Mouse (Mus musculus) liver, postnatal 0 days (tissue): ENCODE results near the gene Zfp11. TPM values are rescaled to one million over a fixed set of nuclear protein-coding genes. Genes with fewer than 3 reads are reported as not detected.

ENCODE experiments used
- ATAC-seq: fragments of 200-750 bp; cut with Nextera tagmentation; 2 replicates; pipeline ENCODE4 v1.8.0; 2017; ENCODE audit warnings: mild to moderate bottlenecking, moderate library complexity
- DNase-seq: peaks from one replicate; pipeline ENCODE4 v3.0.0-alpha.2; 2016
- H3K27ac ChIP-seq: fragments of 300-500 bp; sonication (generic); 2 replicates; pipeline ENCODE4 v1.5.1; 2014; ENCODE audit warnings: antibody characterized with exemption, moderate library complexity, mild to moderate bottlenecking, low read depth
- H3K27me3 ChIP-seq: fragments of 300-500 bp; sonication (generic); 2 replicates; pipeline ENCODE4 v1.6.1; 2014; ENCODE audit warnings: low read length, control low read depth, mixed read lengths; ENCODE audit not compliant: insufficient read depth
- H3K36me3 ChIP-seq: fragments of 300-500 bp; sonication (generic); replicated peaks from 2 replicates; pipeline ENCODE4 v1.6.1; 2014; ENCODE audit warnings: mild to moderate bottlenecking, control low read depth, low read length, moderate library complexity, mixed read lengths; ENCODE audit not compliant: insufficient read depth
- H3K4me1 ChIP-seq: fragments of 300-500 bp; sonication (generic); 2 replicates; pipeline ENCODE4 v1.6.1; 2014; ENCODE audit warnings: antibody characterized with exemption, mild to moderate bottlenecking, control low read depth; ENCODE audit not compliant: insufficient read depth
- H3K4me2 ChIP-seq: fragments of 300-500 bp; sonication (generic); 2 replicates; pipeline ENCODE4 v1.6.1; 2014; ENCODE audit warnings: low read depth, mild to moderate bottlenecking, low read length, moderate library complexity, mixed read lengths
- H3K4me3 ChIP-seq: fragments of 300-500 bp; sonication (generic); 2 replicates; pipeline ENCODE4 v1.5.1; 2014; ENCODE audit warnings: low read depth, low read length
- H3K9ac ChIP-seq: fragments of 300-500 bp; sonication (generic); replicated peaks from 2 replicates; pipeline ENCODE4 v1.6.1; 2014; ENCODE audit warnings: mild to moderate bottlenecking, moderate library complexity
- H3K9me3 ChIP-seq: fragments of 300-500 bp; sonication (generic); 2 replicates; pipeline ENCODE4 v1.6.1; 2016; ENCODE audit warnings: mild to moderate bottlenecking, control low read depth, low read length, mixed read lengths
- CTCF ChIP-seq: sonication (generic); IDR thresholded peaks from 2 replicates; pipeline ENCODE4 v1.5.1; 2016; ENCODE audit warnings: antibody characterized with exemption, low read depth
- EP300 ChIP-seq: IDR thresholded peaks from 2 replicates; pipeline ENCODE4 v1.6.1; 2016; ENCODE audit warnings: antibody characterized with exemption, low read depth, mild to moderate bottlenecking
- WGBS: fragments of 180-500 bp; shearing (Covaris S2); extraction: QIAGEN DNeasy Blood & Tissue Kit; methylation state at CpG from one replicate; pipeline ENCODE4 v1.1.7; 2014; ENCODE audit not compliant: insufficient replicate concordance; 5-methylcytosine and 5-hydroxymethylcytosine counted together
- polyA plus RNA-seq: library from polyadenylated mRNA; unstranded; fragments of >200 nt; fragmentation: Nextera tagmentation; extraction: Ambion mirVana; gene quantifications from 2 replicates; pipeline ENCODE4 v1.2.1, GENCODE M21; 2015

Zfp11 gene
- polyA plus RNA-seq, result 0.47 and 0.54 TPM in 2 replicates

DNA sequence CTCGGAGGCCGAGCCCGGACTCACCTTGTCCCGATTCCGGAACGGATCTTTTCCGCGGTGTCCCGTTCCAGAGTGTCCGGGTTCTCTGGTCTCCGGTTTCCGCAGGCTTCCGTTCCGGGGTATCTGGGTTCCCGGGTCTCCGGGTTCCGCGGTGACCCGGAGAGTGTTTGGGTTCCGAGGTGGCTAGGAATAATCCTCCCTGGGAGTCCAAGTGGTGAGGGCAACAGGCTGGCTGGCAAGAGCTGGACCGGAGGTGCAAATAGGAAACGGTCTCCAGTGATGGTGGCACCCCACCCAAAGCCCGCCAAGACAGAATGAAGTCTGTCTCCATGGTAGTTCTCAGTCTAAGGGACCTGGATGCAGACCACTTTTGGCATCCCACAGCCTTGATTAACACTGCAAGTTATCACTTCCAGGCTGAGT, at the start of gene Zfp11:
TSS of gene Zfp11 (minus strand) at position 64 of the 423 bp plus-strand sequence.
- Histone ChIP-seq H3K4me3 (peak within 1 kb of the TSS; percentile 69), H3K4me2 (peak within 1 kb of the TSS; percentile 80), H3K36me3 (no peaks in the 10 kb centered on the region), H3K27ac (peak within 1 kb of the TSS; percentile 67), H3K27me3 (no peaks in the 10 kb centered on the region), H3K4me1 (peaks cover 7% of the 10 kb centered on the region; the same call in 1 of the 2 replicates), H3K9ac (peak within 1 kb of the TSS; percentile 84), H3K9me3 (no peaks in the 10 kb centered on the region; the same call in 1 of the 2 replicates)
- peak; percentile 85 for DNase-seq
- TF ChIP-seq EP300, result no peak
- ATAC-seq, result peak; percentile 98
- 2% methylated on average over 23 of the region's 23 CpGs for WGBS

DNA sequence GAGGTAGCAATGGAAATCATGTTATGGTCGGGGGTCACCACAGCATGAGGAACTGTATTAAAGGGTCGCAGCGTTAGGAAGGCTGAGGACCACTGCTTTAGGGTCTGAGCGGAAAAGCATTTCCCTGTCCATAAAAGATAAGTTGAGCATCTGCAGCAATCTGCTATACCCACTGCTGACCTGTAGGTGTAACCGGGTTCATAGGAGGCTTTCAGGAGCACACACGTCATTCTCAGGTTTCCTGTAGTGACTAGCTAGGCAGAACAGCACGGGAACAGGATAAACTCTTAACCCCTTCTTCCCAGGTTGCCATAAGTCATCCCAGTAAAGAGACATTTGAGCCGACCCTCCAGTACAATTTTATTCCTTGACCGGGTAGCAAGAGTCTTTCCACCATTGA, 47.1 kb upstream of the Zfp11 start:
- Histone ChIP-seq H3K4me3 (no peak overlapping the region), H3K4me2 (no peak overlapping the region), H3K27ac (no peak overlapping the region), H3K9me3 (no peaks in the 10 kb centered on the region), H3K4me1 (peaks cover 10% of the 10 kb centered on the region), H3K36me3 (peaks cover 31% of the 10 kb centered on the region), H3K9ac (no peak overlapping the region), H3K27me3 (no peaks in the 10 kb centered on the region)
- ATAC-seq (no peak), DNase-seq (no peak)
- TF ChIP-seq EP300 (no peak), CTCF (peak; percentile 26)
- WGBS, result 78% methylated on average over 9 of the region's 9 CpGs

DNA sequence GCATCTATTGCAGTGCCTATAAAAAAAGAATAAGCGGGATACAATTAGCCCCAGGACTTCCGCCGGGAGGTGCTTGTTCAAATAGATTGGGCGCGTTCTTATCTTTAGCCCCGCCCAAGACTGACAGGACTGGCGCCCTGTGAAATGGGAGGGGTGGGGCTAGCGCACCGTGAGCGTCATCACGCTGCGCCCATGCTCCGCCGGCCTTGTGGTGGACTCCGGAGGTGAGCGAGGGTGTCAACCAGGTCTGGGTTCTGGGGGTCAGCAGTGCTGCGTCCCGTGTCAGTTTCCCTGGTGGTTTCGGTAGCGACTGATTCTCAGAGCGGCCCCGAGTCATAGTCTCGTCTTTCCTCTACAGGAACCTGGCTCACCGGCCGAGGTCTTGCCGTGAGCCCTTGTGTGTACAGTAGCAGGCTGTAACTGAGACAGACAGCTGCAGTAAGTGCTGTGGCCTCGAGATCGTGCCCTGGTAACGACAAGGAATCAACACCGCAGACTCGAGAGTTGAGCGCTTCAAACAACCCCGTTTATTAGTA, 45.5 kb upstream of the Zfp11 start, which contains the start of gene Mrps17:
TSS of gene Mrps17 (plus strand) at position 172 of the 536 bp plus-strand sequence.
- peak within 1 kb of the TSS; percentile 73 for H3K4me2 ChIP-seq
- TF ChIP-seq EP300, result no peak
- peak; percentile 20; the same call in 1 of the 2 replicates for TF ChIP-seq CTCF
- peak within 1 kb of the TSS; percentile 89 for H3K27ac ChIP-seq
- H3K36me3 ChIP-seq, result peaks cover 31% of the 10 kb centered on the region
- DNase-seq, result peak; percentile 95
- WGBS, result under 1% methylated on average over 33 of the region's 33 CpGs
- H3K9ac ChIP-seq, result peak within 1 kb of the TSS; percentile 88
- H3K4me1 ChIP-seq, result peaks cover 10% of the 10 kb centered on the region
- no peaks in the 10 kb centered on the region for H3K27me3 ChIP-seq
- no peaks in the 10 kb centered on the region for H3K9me3 ChIP-seq
- ATAC-seq, result peak; percentile 100
- H3K4me3 ChIP-seq, result peak within 1 kb of the TSS; percentile 87

DNA sequence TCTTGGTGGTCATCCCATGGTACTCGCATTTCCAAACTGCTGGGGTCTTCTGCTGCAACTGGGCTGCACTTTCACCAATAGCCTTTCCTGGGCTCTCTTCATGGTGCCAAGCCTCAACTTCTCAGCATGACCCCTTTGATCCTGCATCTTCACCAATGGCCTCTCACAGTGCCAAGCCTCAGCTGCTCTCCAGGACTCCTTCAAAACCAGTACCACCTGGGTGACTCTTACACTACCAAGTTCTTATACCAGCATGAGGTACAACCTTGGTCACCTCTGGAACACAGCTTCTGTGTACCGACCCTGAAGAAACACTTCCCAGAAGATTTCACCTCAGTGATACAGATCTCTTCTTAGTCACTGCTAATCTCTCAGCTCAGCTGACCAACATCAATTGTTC, 38.5 kb upstream of the Zfp11 start, which contains the start of gene Sept14:
TSS of gene Sept14 (minus strand) at position 101 of the 400 bp plus-strand sequence.
- Histone ChIP-seq H3K4me1 (0 out of 2 replicates have a peak, but pooled peaks cover 2% of the 10 kb centered on the region), H3K9ac (no peak within 1 kb of the TSS), H3K27ac (no peak within 1 kb of the TSS), H3K27me3 (no peaks in the 10 kb centered on the region), H3K36me3 (no peaks in the 10 kb centered on the region), H3K9me3 (no peaks in the 10 kb centered on the region), H3K4me2 (no peak within 1 kb of the TSS), H3K4me3 (no peak within 1 kb of the TSS)
- ATAC-seq, result no peak
- no peak for DNase-seq
- WGBS, result 55% methylated on average over 2 of the region's 2 CpGs
- TF ChIP-seq EP300, result no peak
- no peak for TF ChIP-seq CTCF

DNA sequence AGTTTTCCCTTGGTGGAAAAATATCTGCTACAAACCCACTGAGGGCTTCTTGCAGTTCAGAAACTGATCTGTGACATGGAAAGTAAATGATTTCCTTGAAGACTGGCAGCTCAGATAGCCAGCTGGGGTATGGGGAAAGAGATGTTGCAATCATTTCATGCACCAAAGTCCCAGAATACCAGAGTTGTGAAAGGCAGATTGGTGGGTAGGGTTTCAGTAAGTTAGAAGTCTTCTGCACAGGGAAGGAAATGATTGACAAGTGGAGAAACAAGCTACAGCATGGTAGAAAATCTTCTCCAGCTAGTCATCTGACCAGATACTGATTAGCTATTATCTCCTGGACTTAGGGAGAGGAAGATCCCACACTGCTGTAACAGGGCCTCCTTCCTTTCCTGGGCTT, 33.5 kb upstream of the Zfp11 start:
- 0 out of 2 replicates have a peak overlapping the region, but pooled peaks have one; percentile 0 for H3K4me2 ChIP-seq
- no peak for TF ChIP-seq CTCF
- TF ChIP-seq EP300, result peak; percentile 49; the same call in 1 of the 2 replicates
- H3K27ac ChIP-seq, result no peak overlapping the region; the same call in 1 of the 2 replicates
- H3K9ac ChIP-seq, result no peak overlapping the region
- no peaks in the 10 kb centered on the region for H3K36me3 ChIP-seq
- ATAC-seq (peak; percentile 81), DNase-seq (peak; percentile 34)
- H3K9me3 ChIP-seq, result no peaks in the 10 kb centered on the region
- no peak overlapping the region for H3K4me3 ChIP-seq
- H3K4me1 ChIP-seq, result peaks cover 6% of the 10 kb centered on the region
- 0 out of 2 replicates have a peak, but pooled peaks cover 2% of the 10 kb centered on the region for H3K27me3 ChIP-seq

DNA sequence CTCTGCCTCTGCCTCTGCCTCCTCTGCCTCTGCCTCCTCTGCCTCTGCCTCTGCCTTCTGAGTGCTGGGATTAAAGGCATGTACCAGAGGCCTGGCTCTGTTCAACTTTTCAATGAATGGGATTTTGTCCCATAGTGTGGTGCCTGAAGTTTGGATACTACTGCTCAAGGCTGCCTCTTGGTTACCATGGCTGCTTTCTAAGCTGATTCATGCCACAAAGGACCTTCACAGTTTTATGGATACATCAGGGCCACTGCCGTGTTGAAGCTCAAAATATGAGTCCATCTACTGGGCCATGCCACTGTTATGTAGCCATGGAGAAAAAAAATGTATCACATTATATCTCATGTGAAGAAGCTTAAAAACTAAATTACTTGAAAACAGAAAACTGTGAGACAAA, 31.8 kb upstream of the Zfp11 start:
- no peak for TF ChIP-seq CTCF
- no peak for TF ChIP-seq EP300
- no peaks in the 10 kb centered on the region for H3K9me3 ChIP-seq
- ATAC-seq, result no peak

More for the DNA sequence above, 31.8 kb upstream of the Zfp11 start:
- H3K27me3 ChIP-seq, result 0 out of 2 replicates have a peak, but pooled peaks cover 2% of the 10 kb centered on the region
- no peaks in the 10 kb centered on the region for H3K36me3 ChIP-seq
- no peak overlapping the region for H3K4me2 ChIP-seq
- peaks cover 6% of the 10 kb centered on the region for H3K4me1 ChIP-seq
- WGBS, result 70% methylated on average over 1 of the region's 1 CpGs
- H3K9ac ChIP-seq, result no peak overlapping the region
- H3K4me3 ChIP-seq, result no peak overlapping the region
- DNase-seq, result no peak
- H3K27ac ChIP-seq, result no peak overlapping the region
